Mouse (Mus musculus): Measurements from ENCODE around the gene Prmt1. TPM values are rescaled to one million over a fixed set of nuclear protein-coding genes. Genes with fewer than 3 reads are reported as not detected.

Gene Prmt1
- polyA plus RNA-seq, 1 experiment from 2014 or later: 909 TPM

GRCm38 (mm10) chr7:44965975-44966374 lies 20.4 kb downstream of the Prmt1 start:
- Histone ChIP-seq H3K4me3 (no peak overlapping the region), H3K9me3 (no peaks in the 10 kb centered on the region), H3K27me3 (ENCODE audit: poor library complexity, severe bottlenecking) (no peaks in the 10 kb centered on the region), H3K27ac (no peak overlapping the region), H3K36me3 (replicated peaks) (peaks cover 61% of the 10 kb centered on the region), H3K4me1 (peaks cover 17% of the 10 kb centered on the region)
- WGBS: 85% methylated on average over 7 of the region's 7 CpGs
- DNase-seq (ENCODE audit: extremely low spot score, low spot score): no peak

- Histone ChIP-seq H3K27ac (no peak overlapping the region), H3K9me3 (no peaks in the 10 kb centered on the region), H3K4me1 (peaks cover 7% of the 10 kb centered on the region; the same call in 1 of the 2 replicates), H3K27me3 (ENCODE audit: poor library complexity, severe bottlenecking) (no peaks in the 10 kb centered on the region), H3K4me3 (no peak overlapping the region), H3K36me3 (replicated peaks) (peaks cover 69% of the 10 kb centered on the region)
- no peak for DNase-seq (ENCODE audit: extremely low spot score, low spot score)
- 96% methylated on average over 13 of the region's 13 CpGs for WGBS
These were observed 21.4 kb downstream of the Prmt1 start for GRCm38 (mm10) chr7:44964990-44965389.

GRCm38 (mm10) chr7:44962831-44963230 lies 23.5 kb downstream of the Prmt1 start:
- no peaks in the 10 kb centered on the region for H3K4me1 ChIP-seq
- H3K36me3 ChIP-seq (replicated peaks): peaks cover 81% of the 10 kb centered on the region
- no peak for DNase-seq (ENCODE audit: extremely low spot score, low spot score)

GRCm38 (mm10) chr7:44962337-44962736 lies 24.0 kb downstream of the Prmt1 start:
- no peak for DNase-seq (ENCODE audit: extremely low spot score, low spot score)
- Histone ChIP-seq H3K4me3 (no peak overlapping the region), H3K36me3 (replicated peaks) (peaks cover 79% of the 10 kb centered on the region), H3K9me3 (no peaks in the 10 kb centered on the region), H3K4me1 (0 out of 2 replicates have a peak, but pooled peaks cover 4% of the 10 kb centered on the region), H3K27ac (no peak overlapping the region), H3K27me3 (ENCODE audit: poor library complexity, severe bottlenecking) (no peaks in the 10 kb centered on the region)
- WGBS: 87% methylated on average over 8 of the region's 8 CpGs

More at GRCm38 (mm10) chr7:44962831-44963230, 23.5 kb downstream of the Prmt1 start:
- H3K27me3 ChIP-seq (ENCODE audit: poor library complexity, severe bottlenecking): no peaks in the 10 kb centered on the region
- no peak overlapping the region for H3K4me3 ChIP-seq
- 94% methylated on average over 5 of the region's 5 CpGs for WGBS
- no peaks in the 10 kb centered on the region for H3K9me3 ChIP-seq
- H3K27ac ChIP-seq: no peak overlapping the region

- H3K4me1 ChIP-seq: peaks cover 7% of the 10 kb centered on the region; the same call in 1 of the 2 replicates
- no peak for DNase-seq (ENCODE audit: extremely low spot score, low spot score)
- no peaks in the 10 kb centered on the region for H3K27me3 ChIP-seq (ENCODE audit: poor library complexity, severe bottlenecking)
- no peaks in the 10 kb centered on the region for H3K9me3 ChIP-seq
- 93% methylated on average over 13 of the region's 13 CpGs for WGBS
- H3K4me3 ChIP-seq: no peak overlapping the region
- H3K27ac ChIP-seq: no peak overlapping the region
- peaks cover 63% of the 10 kb centered on the region for H3K36me3 ChIP-seq (replicated peaks)
These were observed 25.9 kb downstream of the Prmt1 start for GRCm38 (mm10) chr7:44960512-44960910.

GRCm38 (mm10) chr7:44959874-44960511 lies 26.4 kb downstream of the Prmt1 start:
- H3K4me1 ChIP-seq: peaks cover 7% of the 10 kb centered on the region; the same call in 1 of the 2 replicates
- no peak overlapping the region for H3K27ac ChIP-seq
- DNase-seq (ENCODE audit: extremely low spot score, low spot score): no peak
- WGBS: 92% methylated on average over 10 of the region's 10 CpGs
- peaks cover 58% of the 10 kb centered on the region for H3K36me3 ChIP-seq (replicated peaks)
- H3K27me3 ChIP-seq (ENCODE audit: poor library complexity, severe bottlenecking): no peaks in the 10 kb centered on the region
- no peak overlapping the region for H3K4me3 ChIP-seq
- no peaks in the 10 kb centered on the region for H3K9me3 ChIP-seq

GRCm38 (mm10) chr7:44959281-44959680 lies 27.1 kb downstream of the Prmt1 start:
- Histone ChIP-seq H3K36me3 (replicated peaks) (peaks cover 54% of the 10 kb centered on the region), H3K27ac (no peak overlapping the region), H3K4me3 (no peak overlapping the region), H3K9me3 (no peaks in the 10 kb centered on the region), H3K27me3 (ENCODE audit: poor library complexity, severe bottlenecking) (no peaks in the 10 kb centered on the region), H3K4me1 (peaks cover 7% of the 10 kb centered on the region; the same call in 1 of the 2 replicates)
- no peak for DNase-seq (ENCODE audit: extremely low spot score, low spot score)
- WGBS: 85% methylated on average over 8 of the region's 8 CpGs

GRCm38 (mm10) chr7:44958208-44958607 lies 28.2 kb downstream of the Prmt1 start:
- Histone ChIP-seq H3K9me3 (no peaks in the 10 kb centered on the region), H3K36me3 (replicated peaks) (peaks cover 44% of the 10 kb centered on the region), H3K27ac (no peak overlapping the region), H3K4me1 (peaks cover 7% of the 10 kb centered on the region), H3K4me3 (no peak overlapping the region), H3K27me3 (ENCODE audit: poor library complexity, severe bottlenecking) (no peaks in the 10 kb centered on the region)
- 63% methylated on average over 7 of the region's 7 CpGs for WGBS
- DNase-seq (ENCODE audit: extremely low spot score, low spot score): no peak

GRCm38 (mm10) chr7:44957183-44957835 lies 29.1 kb downstream of the Prmt1 start:
- peak; percentile 12 for DNase-seq (ENCODE audit: extremely low spot score, low spot score)
- H3K4me1 ChIP-seq: peaks cover 16% of the 10 kb centered on the region
- no peaks in the 10 kb centered on the region for H3K9me3 ChIP-seq
- H3K4me3 ChIP-seq: no peak overlapping the region
- H3K36me3 ChIP-seq (replicated peaks): peaks cover 36% of the 10 kb centered on the region
- H3K27me3 ChIP-seq (ENCODE audit: poor library complexity, severe bottlenecking): 0 out of 2 replicates have a peak, but pooled peaks cover 2% of the 10 kb centered on the region
- no peak overlapping the region for H3K27ac ChIP-seq
- 80% methylated on average over 20 of the region's 20 CpGs for WGBS

GRCm38 (mm10) chr7:44956266-44956665 lies 30.1 kb downstream of the Prmt1 start:
- Histone ChIP-seq H3K9me3 (no peaks in the 10 kb centered on the region), H3K4me1 (peaks cover 26% of the 10 kb centered on the region), H3K27ac (no peak overlapping the region), H3K27me3 (ENCODE audit: poor library complexity, severe bottlenecking) (peaks cover 12% of the 10 kb centered on the region), H3K36me3 (replicated peaks) (peaks cover 26% of the 10 kb centered on the region), H3K4me3 (no peak overlapping the region)
- 67% methylated on average over 6 of the region's 6 CpGs for WGBS
- peak; percentile 14 for DNase-seq (ENCODE audit: extremely low spot score, low spot score)

GRCm38 (mm10) chr7:44955628-44956027 lies 30.7 kb downstream of the Prmt1 start:
- H3K4me3 ChIP-seq: no peak overlapping the region

GRCm38 (mm10) chr7:44954091-44954885 lies 32.1 kb downstream of the Prmt1 start:
- peaks cover 8% of the 10 kb centered on the region for H3K36me3 ChIP-seq (replicated peaks)
- H3K27me3 ChIP-seq (ENCODE audit: poor library complexity, severe bottlenecking): peaks cover 31% of the 10 kb centered on the region
- DNase-seq (ENCODE audit: extremely low spot score, low spot score): peak; percentile 14
- no peaks in the 10 kb centered on the region for H3K9me3 ChIP-seq
- 82% methylated on average over 12 of the region's 12 CpGs for whole genome bisulfite sequencing
- peaks cover 32% of the 10 kb centered on the region for H3K4me1 ChIP-seq
- no peak overlapping the region for H3K4me3 ChIP-seq
- H3K27ac ChIP-seq: no peak overlapping the region

More at GRCm38 (mm10) chr7:44955628-44956027, 30.7 kb downstream of the Prmt1 start:
- peaks cover 18% of the 10 kb centered on the region for H3K27me3 ChIP-seq (ENCODE audit: poor library complexity, severe bottlenecking)
- H3K9me3 ChIP-seq: no peaks in the 10 kb centered on the region
- peaks cover 32% of the 10 kb centered on the region for H3K4me1 ChIP-seq
- H3K36me3 ChIP-seq (replicated peaks): peaks cover 19% of the 10 kb centered on the region
- peak; percentile 7 for DNase-seq (ENCODE audit: extremely low spot score, low spot score)
- 58% methylated on average over 5 of the region's 5 CpGs for WGBS
- no peak overlapping the region for H3K27ac ChIP-seq
